Mouse (Mus musculus) midbrain, embryonic 14.5 days (tissue): ENCODE results near the gene Cpsf6. TPM values are rescaled to one million over a fixed set of nuclear protein-coding genes. Genes with fewer than 3 reads are reported as not detected.
"Not testable (repeated sequence)": the region's sequence is repeated elsewhere in the genome, so short reads cannot be mapped to it uniquely, and the experiment has no call there.

Experiments
- ATAC-seq: fragments of 200-750 bp; cut with Nextera tagmentation; 2 replicates; pipeline ENCODE4 v1.8.0; 2017; ENCODE audit warnings: moderate number of reproducible peaks, moderate library complexity; ENCODE audit not compliant: low FRiP score, low TSS enrichment
- DNase-seq: peaks from one replicate; pipeline ENCODE4 v3.0.0-alpha.2; 2015
- H3K27ac ChIP-seq: fragments of 300-500 bp; sonication (generic); replicated peaks from 2 replicates; pipeline ENCODE4 v1.5.1; 2014; ENCODE audit warnings: mild to moderate bottlenecking, low read depth, low read length, moderate library complexity
- H3K27me3 ChIP-seq: fragments of 300-500 bp; sonication (generic); 2 replicates; pipeline ENCODE4 v1.6.1; 2014; ENCODE audit warnings: low read length, control low read depth, mixed read lengths; ENCODE audit not compliant: control insufficient read depth, insufficient read depth
- H3K36me3 ChIP-seq: fragments of 300-500 bp; sonication (generic); 2 replicates; pipeline ENCODE4 v1.6.1; 2014; ENCODE audit warnings: low read length, control low read depth; ENCODE audit not compliant: control insufficient read depth, insufficient read depth
- H3K4me1 ChIP-seq: fragments of 300-500 bp; sonication (generic); 2 replicates; pipeline ENCODE4 v1.6.1; 2014; ENCODE audit warnings: mild to moderate bottlenecking, antibody characterized with exemption, low read length, control low read depth; ENCODE audit not compliant: control insufficient read depth, insufficient read depth
- H3K4me2 ChIP-seq: fragments of 300-500 bp; sonication (generic); 2 replicates; pipeline ENCODE4 v1.6.1; 2014; ENCODE audit warnings: mild to moderate bottlenecking, low read length, moderate library complexity
- H3K4me3 ChIP-seq: fragments of 300-500 bp; sonication (generic); replicated peaks from 2 replicates; pipeline ENCODE4 v1.5.1; 2014; ENCODE audit warnings: low read depth, low read length
- H3K9ac ChIP-seq: fragments of 300-500 bp; sonication (generic); replicated peaks from 2 replicates; pipeline ENCODE4 v1.6.1; 2014; ENCODE audit warnings: mild to moderate bottlenecking, low read length, moderate library complexity
- H3K9me3 ChIP-seq: fragments of 300-500 bp; sonication (generic); 2 replicates; pipeline ENCODE4 v1.6.1; 2016; ENCODE audit warnings: low read length, control low read depth, mixed read lengths; ENCODE audit not compliant: control insufficient read depth
- WGBS: fragments of 180-500 bp; shearing (Covaris S2); extraction: QIAGEN DNeasy Blood & Tissue Kit; methylation state at CpG from one replicate; pipeline ENCODE4 v1.1.7; 2014; 5-methylcytosine and 5-hydroxymethylcytosine counted together
- polyA plus RNA-seq: library from polyadenylated mRNA; unstranded; fragments of >200 nt; fragmentation: Nextera tagmentation; extraction: Ambion mirVana; gene quantifications from 2 replicates; pipeline ENCODE4 v1.2.1, GENCODE M21; 2014

Cpsf6 gene
- polyA plus RNA-seq, 1 experiment from 2014 or later: 213 TPM

DNA sequence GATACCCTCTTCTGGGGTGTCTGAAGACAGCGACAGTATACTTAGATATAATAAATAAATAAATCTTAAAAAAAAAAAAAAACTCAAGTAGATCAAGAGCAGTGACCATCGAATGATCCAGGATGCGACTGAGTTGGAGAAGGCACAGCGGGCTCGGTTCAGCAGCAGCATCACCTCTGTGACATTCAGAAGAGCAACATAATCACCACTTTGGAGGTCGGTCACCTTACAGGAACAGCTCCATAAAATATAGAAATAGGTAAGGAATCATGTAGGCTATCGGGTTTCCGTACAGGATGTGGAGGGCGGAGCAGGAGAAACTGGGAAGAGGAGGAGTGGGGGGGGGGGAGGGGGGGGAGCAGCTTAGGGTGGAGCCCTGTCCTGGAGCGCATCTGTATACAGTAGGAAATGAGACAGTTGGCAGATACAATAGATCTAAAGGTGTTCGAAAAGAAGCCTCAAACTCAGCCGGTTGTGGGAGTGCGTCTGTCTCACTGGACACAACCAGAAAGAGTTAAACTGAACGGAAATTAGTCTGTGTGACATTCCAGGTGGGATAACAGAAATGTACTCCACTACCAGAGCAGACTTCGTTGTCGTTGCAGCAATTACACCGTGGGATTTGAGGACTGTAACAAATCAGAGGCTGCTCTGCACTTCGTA, 16.7 kb upstream of the Cpsf6 start:
- no peak overlapping the region for H3K4me2 ChIP-seq
- 71% methylated on average over 18 of the region's 18 CpGs for WGBS
- no peak for ATAC-seq

DNA sequence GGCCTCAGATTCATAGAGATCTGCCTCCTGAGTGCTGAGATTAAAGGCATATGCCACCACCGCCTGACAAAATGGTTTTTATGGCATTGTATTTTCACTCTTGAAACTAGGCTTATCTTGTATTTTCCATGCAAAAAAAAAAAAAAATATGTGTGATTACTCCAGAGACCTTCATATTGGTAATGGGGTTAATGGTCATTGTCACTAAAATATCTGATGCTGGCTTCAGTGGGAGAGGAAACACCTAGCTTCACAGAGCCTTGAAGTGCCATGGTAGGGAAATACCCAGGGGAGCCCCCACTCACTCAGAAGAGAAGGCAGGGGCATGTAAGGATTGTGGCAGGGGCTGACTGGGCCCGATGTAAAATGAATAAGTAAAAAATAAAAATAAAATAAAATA, 16.0 kb upstream of the Cpsf6 start:
- H3K4me3 ChIP-seq: no peak overlapping the region
- no peak for DNase-seq
- 0 out of 2 replicates have a peak, but pooled peaks cover 3% of the 10 kb centered on the region for H3K4me1 ChIP-seq
- no peaks in the 10 kb centered on the region for H3K36me3 ChIP-seq
- ATAC-seq: no peak
- no peak overlapping the region for H3K9ac ChIP-seq
- 97% methylated on average over 2 of the region's 2 CpGs for WGBS
- no peaks in the 10 kb centered on the region for H3K9me3 ChIP-seq
- H3K27me3 ChIP-seq: no peaks in the 10 kb centered on the region
- H3K27ac ChIP-seq: no peak overlapping the region
- no peak overlapping the region for H3K4me2 ChIP-seq

More for the DNA sequence above, 16.7 kb upstream of the Cpsf6 start:
- H3K9me3 ChIP-seq: no peaks in the 10 kb centered on the region
- H3K4me1 ChIP-seq: 0 out of 2 replicates have a peak, but pooled peaks cover 3% of the 10 kb centered on the region
- H3K27me3 ChIP-seq: no peaks in the 10 kb centered on the region
- no peaks in the 10 kb centered on the region for H3K36me3 ChIP-seq
- H3K27ac ChIP-seq: no peak overlapping the region
- H3K4me3 ChIP-seq: no peak overlapping the region
- no peak for DNase-seq
- no peak overlapping the region for H3K9ac ChIP-seq

DNA sequence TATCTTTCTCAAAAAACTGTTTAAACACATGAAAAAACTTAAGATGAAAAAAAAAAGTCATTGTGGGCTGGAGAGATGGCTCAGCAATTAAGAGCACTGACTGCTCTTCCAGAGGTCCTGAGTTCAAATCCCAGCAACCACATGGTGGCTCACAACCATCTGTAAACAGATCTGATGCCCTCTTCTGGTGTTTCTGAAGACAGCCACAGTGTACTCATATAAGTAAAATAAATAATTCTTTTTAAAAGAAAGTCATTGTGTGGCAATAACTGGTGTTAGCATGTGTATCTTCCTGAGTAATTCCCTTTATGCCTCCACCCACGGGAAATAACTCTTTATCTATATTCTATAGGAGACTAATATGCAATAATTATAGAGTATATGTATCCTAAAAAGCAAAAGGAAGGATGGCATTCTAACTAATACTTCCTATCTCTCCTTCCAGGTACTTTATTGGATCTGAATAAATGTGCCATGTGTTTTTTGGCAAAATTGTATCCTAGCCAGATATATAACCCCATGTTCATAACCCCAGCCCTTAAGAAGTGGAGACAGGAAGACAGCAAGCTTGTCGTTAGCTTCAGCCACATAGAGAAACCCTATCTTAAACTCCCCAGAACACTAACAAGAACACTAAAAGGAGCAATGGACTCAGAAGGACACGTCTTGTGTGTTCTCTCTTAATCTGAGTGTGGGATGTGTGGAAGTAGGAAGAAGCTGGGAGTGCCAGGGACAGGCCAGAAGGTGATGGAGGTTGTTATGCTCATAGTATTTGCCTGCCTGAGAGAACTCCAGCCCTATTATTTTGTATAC, 15.1 kb upstream of the Cpsf6 start:
- no peak overlapping the region for H3K27ac ChIP-seq
- no peak overlapping the region for H3K4me3 ChIP-seq
- H3K4me1 ChIP-seq: 0 out of 2 replicates have a peak, but pooled peaks cover 3% of the 10 kb centered on the region
- no peak overlapping the region for H3K4me2 ChIP-seq
- H3K27me3 ChIP-seq: no peaks in the 10 kb centered on the region
- no peak for ATAC-seq
- H3K9ac ChIP-seq: no peak overlapping the region
- 82% methylated on average over 3 of the region's 3 CpGs for WGBS
- no peaks in the 10 kb centered on the region for H3K9me3 ChIP-seq
- no peak for DNase-seq
- no peaks in the 10 kb centered on the region for H3K36me3 ChIP-seq

GRCm38 (mm10) chr10:117393891-117394395, 14.1 kb upstream of the Cpsf6 start:
- no peak overlapping the region for H3K27ac ChIP-seq
- H3K4me1 ChIP-seq: 0 out of 2 replicates have a peak, but pooled peaks cover 3% of the 10 kb centered on the region
- H3K9ac ChIP-seq: no peak overlapping the region
- WGBS: 61% methylated on average over 11 of the region's 11 CpGs
- H3K9me3 ChIP-seq: no peaks in the 10 kb centered on the region
- H3K4me3 ChIP-seq: peak overlapping the region; percentile 13
- DNase-seq (no peak), ATAC-seq (no peak)
- no peaks in the 10 kb centered on the region for H3K27me3 ChIP-seq
- H3K36me3 ChIP-seq: no peaks in the 10 kb centered on the region
- peak overlapping the region; percentile 52 for H3K4me2 ChIP-seq

DNA sequence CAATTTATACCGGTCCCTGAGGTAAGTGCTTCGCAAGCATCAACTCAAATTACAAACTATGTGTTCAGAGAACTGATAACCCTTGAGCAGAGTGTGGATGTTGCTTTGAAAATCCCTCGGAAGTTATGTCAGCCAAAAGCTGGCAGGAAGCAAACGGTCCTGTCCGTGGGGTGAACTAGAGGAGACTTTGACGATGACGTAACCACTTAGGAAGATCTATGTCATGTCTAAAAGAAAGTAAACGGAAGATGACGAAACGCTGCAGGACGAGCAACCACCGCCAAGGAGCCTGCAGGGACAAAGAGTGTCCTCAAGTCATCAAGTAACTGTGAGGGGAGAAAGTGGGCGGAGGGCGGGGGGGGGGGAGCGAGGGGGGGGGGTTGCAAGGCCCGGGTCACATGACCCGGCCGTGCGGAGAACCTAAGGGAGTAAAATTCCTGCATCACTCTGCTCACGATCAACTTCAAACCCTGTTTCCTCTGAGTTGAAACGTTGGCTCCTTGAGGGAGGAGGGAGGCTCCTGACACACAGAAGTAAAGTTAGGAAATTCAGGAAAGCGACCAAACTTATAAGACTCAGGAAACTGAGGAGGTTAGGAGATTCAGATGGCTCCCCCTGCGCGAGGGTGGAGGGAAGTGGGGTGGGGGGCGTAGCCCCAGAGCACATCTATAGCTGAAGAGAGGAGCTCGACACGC, 13.5 kb upstream of the Cpsf6 start:
- H3K27ac ChIP-seq: no peak overlapping the region
- DNase-seq (peak; percentile 63), ATAC-seq (peak; percentile 53; the same call in 1 of the 2 replicates)
- no peaks in the 10 kb centered on the region for H3K27me3 ChIP-seq
- no peaks in the 10 kb centered on the region for H3K9me3 ChIP-seq
- peak overlapping the region; percentile 52 for H3K4me2 ChIP-seq
- no peaks in the 10 kb centered on the region for H3K36me3 ChIP-seq
- 0 out of 2 replicates have a peak, but pooled peaks cover 3% of the 10 kb centered on the region for H3K4me1 ChIP-seq
- WGBS: 3% methylated on average over 25 of the region's 27 CpGs
- peak overlapping the region; percentile 13 for H3K4me3 ChIP-seq
- H3K9ac ChIP-seq: no peak overlapping the region

DNA sequence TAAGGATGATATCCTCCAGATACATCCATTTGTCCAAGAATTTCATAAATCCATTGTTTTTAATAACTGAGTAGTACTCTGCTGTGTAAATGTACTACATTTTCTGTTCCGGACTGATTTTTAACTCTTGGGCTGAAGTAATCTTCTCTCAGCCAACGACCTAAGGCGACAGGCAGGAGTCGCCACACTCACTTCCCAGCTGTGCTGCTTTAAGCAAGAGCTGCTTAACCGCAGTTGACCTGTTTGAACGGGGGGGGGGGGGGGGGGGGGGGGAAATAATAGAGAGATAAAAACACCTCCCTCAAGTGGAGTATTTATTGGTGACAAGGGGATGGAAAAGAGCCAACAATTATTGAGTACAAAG, 13.0 kb upstream of the Cpsf6 start:
- Histone ChIP-seq H3K27ac (no peak overlapping the region), H3K4me1 (0 out of 2 replicates have a peak, but pooled peaks cover 3% of the 10 kb centered on the region), H3K9ac (no peak overlapping the region), H3K9me3 (no peaks in the 10 kb centered on the region), H3K36me3 (no peaks in the 10 kb centered on the region), H3K4me2 (peak overlapping the region; percentile 52), H3K4me3 (peak overlapping the region; percentile 13; the same call in 1 of the 2 replicates), H3K27me3 (no peaks in the 10 kb centered on the region)
- 11% methylated on average over 6 of the region's 6 CpGs for WGBS
- ATAC-seq (no peak), DNase-seq (no peak)

- H3K9ac ChIP-seq, ATAC-seq, H3K4me3 ChIP-seq, H3K27ac ChIP-seq, H3K36me3 ChIP-seq, H3K4me2 ChIP-seq, H3K4me1 ChIP-seq, DNase-seq, H3K27me3 ChIP-seq, H3K9me3 ChIP-seq: not testable (repeated sequence)
- 88% methylated on average over 1 of the region's 1 CpGs for WGBS
Observed at GRCm38 (mm10) chr10:117392397-117392796, 12.6 kb upstream of the Cpsf6 start.

DNA sequence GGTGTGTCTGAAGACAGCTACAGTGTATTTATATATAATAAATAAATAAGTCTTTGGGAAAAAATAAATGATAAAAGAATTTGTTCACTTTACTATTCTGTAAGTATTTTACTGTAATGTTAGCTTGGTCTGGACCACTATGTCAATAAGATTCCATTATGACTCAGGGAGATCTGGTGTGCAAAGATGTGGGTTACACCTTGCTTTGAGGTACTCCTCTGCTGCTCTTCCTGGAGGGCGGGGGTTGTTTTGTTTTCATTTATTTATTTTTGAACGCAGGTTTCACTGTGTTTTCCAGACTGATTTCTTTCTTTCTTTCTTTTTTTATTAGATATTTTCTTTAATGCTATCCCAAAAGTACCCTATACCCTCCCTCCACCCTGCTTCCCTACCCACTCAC, 12.0 kb upstream of the Cpsf6 start:
- Histone ChIP-seq H3K4me2 (no peak overlapping the region), H3K27me3 (no peaks in the 10 kb centered on the region), H3K36me3 (no peaks in the 10 kb centered on the region), H3K4me3 (no peak overlapping the region), H3K9ac (no peak overlapping the region), H3K9me3 (no peaks in the 10 kb centered on the region), H3K4me1 (0 out of 2 replicates have a peak, but pooled peaks cover 3% of the 10 kb centered on the region), H3K27ac (no peak overlapping the region)
- DNase-seq (no peak), ATAC-seq (no peak)
- 92% methylated on average over 2 of the region's 2 CpGs for WGBS
